Mouse (Mus musculus) retina, adult 2 months (tissue): ENCODE measurements around the gene Slc41a3.
"Not testable (repeated sequence)": the region's sequence is repeated elsewhere in the genome, so short reads cannot be mapped to it uniquely, and the experiment has no call there.

Experiments
- DNase-seq: peaks from one replicate; pipeline ENCODE4 v3.0.0-alpha.2; 2012; ENCODE audit warnings: low read depth, low spot score

The Slc41a3 gene

GRCm38 (mm10) chr6:90624184-90624583 is 19.7 kb downstream of the Slc41a3 start:
- no peak for DNase-seq

- no peak for DNase-seq
Observed at GRCm38 (mm10) chr6:90624733-90625132, 20.2 kb downstream of the Slc41a3 start.

GRCm38 (mm10) chr6:90625207-90625994 is 20.9 kb downstream of the Slc41a3 start:
- no peak for DNase-seq

GRCm38 (mm10) chr6:90627556-90627955 is 23.0 kb downstream of the Slc41a3 start:
- no peak for DNase-seq

- DNase-seq = no peak
Observed at GRCm38 (mm10) chr6:90629506-90629905, 25.0 kb downstream of the Slc41a3 start.

GRCm38 (mm10) chr6:90630427-90630826 is 25.9 kb downstream of the Slc41a3 start:
- DNase-seq = no peak

GRCm38 (mm10) chr6:90632526-90632925 is 28.0 kb downstream of the Slc41a3 start:
- not testable (repeated sequence) for DNase-seq

GRCm38 (mm10) chr6:90635081-90635480 is 30.6 kb downstream of the Slc41a3 start:
- no peak for DNase-seq

GRCm38 (mm10) chr6:90635611-90636010 is 31.1 kb downstream of the Slc41a3 start:
- DNase-seq = no peak

- no peak for DNase-seq
Observed at GRCm38 (mm10) chr6:90643057-90643456, 38.5 kb downstream of the Slc41a3 start.

GRCm38 (mm10) chr6:90644965-90645364 is 40.4 kb downstream of the Slc41a3 start:
- DNase-seq = no peak

- no peak for DNase-seq
Observed at GRCm38 (mm10) chr6:90648391-90648790, 43.9 kb downstream of the Slc41a3 start.

GRCm38 (mm10) chr6:90649279-90649678 is 44.8 kb downstream of the Slc41a3 start:
- DNase-seq = no peak

- no peak for DNase-seq
Observed at GRCm38 (mm10) chr6:90650634-90651033, 46.1 kb downstream of the Slc41a3 start.

- no peak for DNase-seq
Observed at GRCm38 (mm10) chr6:90653736-90654135, 49.2 kb downstream of the Slc41a3 start.

GRCm38 (mm10) chr6:90656344-90656850 is 51.9 kb downstream of the Slc41a3 start:
- not testable (repeated sequence) for DNase-seq

GRCm38 (mm10) chr6:90659913-90660312 is 55.4 kb downstream of the Slc41a3 start:
- no peak for DNase-seq

- DNase-seq = no peak
Observed at GRCm38 (mm10) chr6:90660398-90661028, 56.0 kb downstream of the Slc41a3 start.

GRCm38 (mm10) chr6:90661029-90661399 is 56.5 kb downstream of the Slc41a3 start:
- DNase-seq = no peak

- DNase-seq = no peak
Observed at GRCm38 (mm10) chr6:90662148-90662547, 57.6 kb downstream of the Slc41a3 start.

GRCm38 (mm10) chr6:90663736-90664135 is 59.2 kb downstream of the Slc41a3 start:
- DNase-seq = no peak

GRCm38 (mm10) chr6:90668693-90669092 is 64.2 kb downstream of the Slc41a3 start:
- no peak for DNase-seq

GRCm38 (mm10) chr6:90678759-90679158 is 74.2 kb downstream of the Slc41a3 start:
- no peak for DNase-seq
